Mouse (Mus musculus): ENCODE measurements around the gene Tmem184b. TPM values are rescaled to one million over a fixed set of nuclear protein-coding genes. Genes with fewer than 3 reads are reported as not detected.

Gene Tmem184b
- polyA plus RNA-seq, 1 experiment from 2014 or later, result 35.0 TPM

DNA sequence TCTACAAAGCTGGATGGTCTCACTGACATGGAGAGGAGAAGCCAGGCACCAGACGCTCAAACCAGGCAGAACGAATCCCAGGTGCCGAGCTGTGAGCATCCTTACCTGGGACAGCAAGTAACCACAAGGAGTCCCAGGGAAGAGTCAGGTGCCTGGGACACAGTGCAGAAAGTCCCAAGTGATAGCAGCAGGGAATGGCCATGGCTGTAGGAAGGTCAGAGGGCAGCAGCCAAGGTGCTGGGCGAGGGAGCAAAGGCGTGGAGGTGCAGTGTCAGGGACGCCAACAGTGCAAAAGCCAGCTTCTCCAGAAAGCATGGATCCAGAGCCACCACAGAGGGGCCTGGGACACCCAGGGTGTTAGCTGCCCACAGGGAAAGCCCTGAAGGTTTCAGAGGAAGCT is 10.3 kb downstream of the Tmem184b start:
- peaks cover 38% of the 10 kb centered on the region for H3K4me1 ChIP-seq (replicated peaks)
- peaks cover 9% of the 10 kb centered on the region; the same call in 1 of the 2 replicates for H3K36me3 ChIP-seq
- H3K4me3 ChIP-seq (replicated peaks), result no peak overlapping the region
- no peak overlapping the region for H3K4me2 ChIP-seq (replicated peaks)
- WGBS, result 77% methylated on average over 6 of the region's 6 CpGs
- no peaks in the 10 kb centered on the region for H3K27me3 ChIP-seq
- no peaks in the 10 kb centered on the region for H3K9me3 ChIP-seq
- ATAC-seq, result no peak
- H3K9ac ChIP-seq (replicated peaks), result no peak overlapping the region
- no peak overlapping the region for H3K27ac ChIP-seq

DNA sequence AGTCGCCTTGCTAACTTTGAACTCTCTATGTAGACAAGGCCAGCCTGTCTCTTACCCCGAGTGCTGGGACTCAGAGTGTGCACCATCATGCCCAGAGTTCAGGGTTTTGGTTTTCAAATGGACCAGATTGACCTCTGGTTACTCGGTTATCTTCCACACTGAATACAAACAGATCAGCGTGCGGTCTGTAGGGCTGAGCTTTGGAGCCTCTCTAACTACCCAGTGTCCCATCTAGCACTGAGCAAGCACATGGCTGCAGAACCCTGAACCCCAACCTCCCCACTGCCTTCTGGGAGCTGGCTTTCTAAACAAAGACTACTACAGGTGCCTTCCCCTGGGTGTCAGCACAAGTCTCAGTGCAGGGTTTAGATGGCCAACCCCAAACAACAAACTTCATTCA is 10.8 kb downstream of the Tmem184b start:
- ATAC-seq, result no peak
- Histone ChIP-seq H3K27me3 (no peaks in the 10 kb centered on the region), H3K9ac (replicated peaks) (no peak overlapping the region), H3K36me3 (peaks cover 9% of the 10 kb centered on the region; the same call in 1 of the 2 replicates), H3K4me1 (replicated peaks) (peaks cover 41% of the 10 kb centered on the region), H3K4me2 (replicated peaks) (no peak overlapping the region), H3K27ac (no peak overlapping the region), H3K9me3 (no peaks in the 10 kb centered on the region), H3K4me3 (replicated peaks) (no peak overlapping the region)
- WGBS, result 89% methylated on average over 5 of the region's 5 CpGs

DNA sequence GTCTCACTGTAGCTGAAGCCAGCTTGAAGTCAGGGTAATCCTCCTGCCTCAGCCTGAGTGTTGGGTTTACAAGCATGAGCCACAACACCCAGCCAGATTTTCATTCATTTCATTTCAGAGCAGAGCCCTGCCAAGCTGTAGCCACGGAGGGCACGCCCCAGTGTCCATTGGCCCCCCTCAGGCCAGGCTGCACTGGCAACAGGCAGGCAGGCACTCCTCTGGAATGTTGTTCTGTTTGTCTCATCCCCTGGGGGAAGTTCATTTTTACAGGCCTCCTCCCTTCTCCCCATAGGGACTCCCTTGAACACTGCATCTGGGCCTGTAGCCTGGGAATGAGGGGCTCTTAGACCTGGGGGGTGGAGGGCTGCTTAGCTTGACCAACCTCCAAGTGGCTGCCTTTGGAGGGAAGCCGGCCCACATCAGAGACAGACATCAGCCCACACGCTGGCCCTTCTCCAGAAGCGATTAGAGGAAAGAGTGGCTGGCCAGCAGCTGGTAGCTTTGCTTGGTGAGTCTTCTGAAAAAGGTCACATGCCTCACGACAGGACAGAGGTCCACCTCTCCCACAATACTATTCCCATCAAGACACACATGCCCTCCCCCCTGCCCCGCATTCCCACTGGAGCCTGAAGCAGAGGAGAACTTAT is 11.8 kb downstream of the Tmem184b start:
- H3K27ac ChIP-seq, result peak overlapping the region; percentile 2; the same call in 1 of the 2 replicates
- peaks cover 4% of the 10 kb centered on the region; the same call in 1 of the 2 replicates for H3K36me3 ChIP-seq
- H3K4me3 ChIP-seq (replicated peaks), result no peak overlapping the region
- WGBS, result 54% methylated on average over 7 of the region's 7 CpGs
- H3K4me1 ChIP-seq (replicated peaks), result peaks cover 41% of the 10 kb centered on the region
- H3K27me3 ChIP-seq, result no peaks in the 10 kb centered on the region
- no peak overlapping the region for H3K4me2 ChIP-seq (replicated peaks)
- H3K9ac ChIP-seq (replicated peaks), result no peak overlapping the region
- H3K9me3 ChIP-seq, result no peaks in the 10 kb centered on the region
- ATAC-seq, result peak; percentile 14; the same call in 1 of the 2 replicates

- Histone ChIP-seq H3K4me1 (replicated peaks) (peaks cover 41% of the 10 kb centered on the region), H3K4me3 (replicated peaks) (no peak overlapping the region), H3K9ac (replicated peaks) (no peak overlapping the region), H3K36me3 (no peaks in the 10 kb centered on the region; the same call in 1 of the 2 replicates), H3K9me3 (no peaks in the 10 kb centered on the region), H3K4me2 (replicated peaks) (no peak overlapping the region), H3K27ac (no peak overlapping the region), H3K27me3 (no peaks in the 10 kb centered on the region)
- 91% methylated on average over 6 of the region's 6 CpGs for WGBS
- no peak for ATAC-seq
Measured at GRCm38 (mm10) chr15:79390434-79390833, 12.9 kb downstream of the Tmem184b start.

GRCm38 (mm10) chr15:79388171-79388570 is 15.2 kb downstream of the Tmem184b start:
- Histone ChIP-seq H3K9ac (replicated peaks) (no peak overlapping the region), H3K4me3 (replicated peaks) (no peak overlapping the region), H3K36me3 (peaks cover 6% of the 10 kb centered on the region), H3K27ac (no peak overlapping the region), H3K27me3 (no peaks in the 10 kb centered on the region), H3K4me1 (replicated peaks) (peaks cover 27% of the 10 kb centered on the region), H3K4me2 (replicated peaks) (no peak overlapping the region), H3K9me3 (no peaks in the 10 kb centered on the region)
- ATAC-seq, result no peak
- 85% methylated on average over 6 of the region's 6 CpGs for WGBS

- Histone ChIP-seq H3K9me3 (no peaks in the 10 kb centered on the region), H3K9ac (replicated peaks) (no peak overlapping the region), H3K4me1 (replicated peaks) (peaks cover 22% of the 10 kb centered on the region), H3K27me3 (no peaks in the 10 kb centered on the region), H3K4me2 (replicated peaks) (no peak overlapping the region), H3K36me3 (peaks cover 6% of the 10 kb centered on the region), H3K4me3 (replicated peaks) (no peak overlapping the region), H3K27ac (no peak overlapping the region)
- 89% methylated on average over 7 of the region's 7 CpGs for WGBS
- ATAC-seq, result no peak
Measured at GRCm38 (mm10) chr15:79387611-79388010, 15.8 kb downstream of the Tmem184b start.

GRCm38 (mm10) chr15:79387081-79387480 is 16.3 kb downstream of the Tmem184b start:
- no peak overlapping the region for H3K4me3 ChIP-seq (replicated peaks)
- no peak overlapping the region for H3K27ac ChIP-seq
- peaks cover 6% of the 10 kb centered on the region for H3K36me3 ChIP-seq
- no peak for ATAC-seq
- 0 out of 2 replicates have a peak overlapping the region, but pooled peaks have one; percentile 19 for H3K9ac ChIP-seq (replicated peaks)
- H3K27me3 ChIP-seq, result no peaks in the 10 kb centered on the region
- peaks cover 17% of the 10 kb centered on the region for H3K4me1 ChIP-seq (replicated peaks)
- H3K4me2 ChIP-seq (replicated peaks), result no peak overlapping the region
- 69% methylated on average over 6 of the region's 6 CpGs for WGBS
- no peaks in the 10 kb centered on the region for H3K9me3 ChIP-seq

- Histone ChIP-seq H3K27ac (no peak overlapping the region), H3K9me3 (no peaks in the 10 kb centered on the region), H3K9ac (replicated peaks) (no peak overlapping the region), H3K4me2 (replicated peaks) (no peak overlapping the region), H3K4me1 (replicated peaks) (peaks cover 12% of the 10 kb centered on the region), H3K4me3 (replicated peaks) (no peak overlapping the region), H3K27me3 (no peaks in the 10 kb centered on the region), H3K36me3 (peaks cover 26% of the 10 kb centered on the region)
- 87% methylated on average over 9 of the region's 9 CpGs for WGBS
- no peak for ATAC-seq
Measured at GRCm38 (mm10) chr15:79381644-79382043, 21.7 kb downstream of the Tmem184b start.

- Histone ChIP-seq H3K4me1 (replicated peaks) (peaks cover 12% of the 10 kb centered on the region), H3K4me2 (replicated peaks) (no peak overlapping the region), H3K27me3 (no peaks in the 10 kb centered on the region), H3K4me3 (replicated peaks) (no peak overlapping the region), H3K9me3 (no peaks in the 10 kb centered on the region), H3K27ac (no peak overlapping the region), H3K9ac (replicated peaks) (no peak overlapping the region), H3K36me3 (peaks cover 35% of the 10 kb centered on the region)
- WGBS, result 55% methylated on average over 20 of the region's 23 CpGs
- peak; percentile 56; the same call in 1 of the 2 replicates for ATAC-seq
Measured at GRCm38 (mm10) chr15:79380468-79381444, 22.6 kb downstream of the Tmem184b start.

DNA sequence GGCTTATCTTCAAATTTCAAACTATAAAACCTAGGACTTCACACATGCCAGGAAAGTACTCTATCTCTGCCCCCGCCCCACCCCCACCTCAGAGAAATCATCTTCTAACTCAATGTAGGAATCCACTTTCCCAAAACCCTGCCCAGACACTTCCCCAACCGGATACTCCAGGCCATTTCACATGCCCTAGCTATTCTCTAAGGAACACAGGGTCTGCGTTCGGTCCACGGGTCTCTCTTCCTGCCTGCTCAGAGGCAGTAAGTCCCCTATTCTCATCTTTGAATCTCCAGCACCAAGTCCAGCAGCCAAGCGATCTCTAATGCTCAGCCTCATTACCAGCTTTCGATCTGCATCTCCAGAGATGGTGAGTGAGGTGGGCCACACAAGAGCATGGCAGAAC is 23.7 kb downstream of the Tmem184b start:
- WGBS, result 89% methylated on average over 7 of the region's 7 CpGs
- H3K27me3 ChIP-seq, result no peaks in the 10 kb centered on the region
- ATAC-seq, result no peak

DNA sequence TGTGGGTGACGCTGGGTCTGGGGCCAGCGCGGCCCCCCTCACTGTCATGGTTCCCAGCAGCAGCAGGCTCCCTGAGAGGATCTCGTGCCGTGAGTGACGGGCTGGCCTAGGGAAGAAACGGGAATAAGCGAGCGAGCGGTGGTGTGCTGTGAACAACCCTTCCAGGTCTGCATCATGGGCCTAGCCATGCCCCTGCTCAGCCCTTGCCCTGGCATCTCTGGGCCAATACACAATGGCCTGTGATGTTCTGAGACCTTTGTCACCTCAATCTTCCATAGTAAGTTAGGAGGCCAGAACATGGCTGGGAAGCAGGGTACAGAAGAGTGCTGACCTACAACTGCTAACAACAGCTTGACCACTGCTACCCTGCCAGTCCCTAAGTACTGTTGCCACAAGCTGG is 24.8 kb downstream of the Tmem184b start:
- Histone ChIP-seq H3K4me1 (replicated peaks) (peaks cover 16% of the 10 kb centered on the region), H3K36me3 (peaks cover 47% of the 10 kb centered on the region), H3K4me2 (replicated peaks) (no peak overlapping the region), H3K27ac (no peak overlapping the region), H3K4me3 (replicated peaks) (no peak overlapping the region), H3K27me3 (no peaks in the 10 kb centered on the region), H3K9ac (replicated peaks) (no peak overlapping the region), H3K9me3 (no peaks in the 10 kb centered on the region)
- no peak for ATAC-seq
- 98% methylated on average over 10 of the region's 10 CpGs for WGBS

More for the DNA sequence above, 23.7 kb downstream of the Tmem184b start:
- Histone ChIP-seq H3K4me1 (replicated peaks) (peaks cover 14% of the 10 kb centered on the region), H3K27ac (no peak overlapping the region), H3K9me3 (no peaks in the 10 kb centered on the region), H3K9ac (replicated peaks) (no peak overlapping the region), H3K4me3 (replicated peaks) (no peak overlapping the region), H3K36me3 (peaks cover 44% of the 10 kb centered on the region), H3K4me2 (replicated peaks) (no peak overlapping the region)

- ATAC-seq, result no peak
- no peaks in the 10 kb centered on the region for H3K9me3 ChIP-seq
- H3K4me1 ChIP-seq (replicated peaks), result peaks cover 16% of the 10 kb centered on the region
- no peak overlapping the region for H3K27ac ChIP-seq
- H3K9ac ChIP-seq (replicated peaks), result no peak overlapping the region
- no peak overlapping the region for H3K4me3 ChIP-seq (replicated peaks)
- H3K4me2 ChIP-seq (replicated peaks), result no peak overlapping the region
- peaks cover 54% of the 10 kb centered on the region for H3K36me3 ChIP-seq
- 83% methylated on average over 6 of the region's 6 CpGs for WGBS
- no peaks in the 10 kb centered on the region for H3K27me3 ChIP-seq
Measured at GRCm38 (mm10) chr15:79377681-79378080, 25.7 kb downstream of the Tmem184b start.

Measured in midbrain, embryonic 13.5 days (tissue).